Mouse (Mus musculus): ENCODE data around the gene Olfr467. TPM values are rescaled to one million over a fixed set of nuclear protein-coding genes. Genes with fewer than 3 reads are reported as not detected.

The Olfr467 gene
- polyA plus RNA-seq (2012; rRNA removed; ENCODE audit: low replicate concordance) = not detected in 2 replicates

DNA sequence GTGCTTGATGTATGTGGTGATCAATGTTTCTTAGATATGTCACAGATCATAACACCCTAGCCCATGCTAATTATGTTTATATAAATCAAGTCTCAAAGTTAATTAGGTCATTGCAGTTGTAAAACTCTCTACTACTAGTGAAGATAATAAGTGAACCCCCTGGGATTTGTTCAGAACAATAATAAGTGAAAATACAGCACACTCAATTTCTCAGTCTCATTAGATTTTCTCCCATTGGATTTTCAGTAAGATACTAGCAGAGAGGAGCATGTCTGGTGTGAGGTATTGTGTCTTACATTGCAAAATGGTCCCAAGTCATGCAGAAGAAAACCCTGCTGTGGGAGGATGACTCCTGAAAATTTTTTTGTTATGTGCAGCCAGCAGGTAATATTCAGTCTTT lies at the start of gene Olfr467:
Gene Olfr467, plus strand, starts transcription at position 301 of the 400 bp plus-strand sequence.

DNA sequence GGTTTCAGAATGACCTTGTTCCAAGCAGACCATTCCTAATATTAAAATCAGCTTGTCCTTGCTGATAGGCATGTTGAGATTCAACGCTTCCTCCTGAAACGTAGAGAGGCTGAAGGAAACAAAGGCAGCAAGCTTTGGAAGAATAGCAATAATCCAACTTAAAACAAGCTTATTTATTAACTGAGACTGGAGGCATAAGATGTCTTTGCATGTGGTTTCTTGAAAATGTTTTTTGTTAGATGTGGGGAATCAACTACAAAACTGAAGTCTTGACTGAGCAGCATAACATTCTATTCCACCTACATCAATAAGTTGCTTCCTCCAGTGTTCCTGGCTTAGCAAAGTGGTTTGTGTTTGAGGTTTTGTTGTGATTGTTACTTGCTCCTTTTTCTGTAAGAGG lies 11.0 kb upstream of the Olfr467 start, which contains the start of gene Ovch2:
Gene Ovch2, minus strand, starts transcription at position 101 of the 400 bp plus-strand sequence.

DNA sequence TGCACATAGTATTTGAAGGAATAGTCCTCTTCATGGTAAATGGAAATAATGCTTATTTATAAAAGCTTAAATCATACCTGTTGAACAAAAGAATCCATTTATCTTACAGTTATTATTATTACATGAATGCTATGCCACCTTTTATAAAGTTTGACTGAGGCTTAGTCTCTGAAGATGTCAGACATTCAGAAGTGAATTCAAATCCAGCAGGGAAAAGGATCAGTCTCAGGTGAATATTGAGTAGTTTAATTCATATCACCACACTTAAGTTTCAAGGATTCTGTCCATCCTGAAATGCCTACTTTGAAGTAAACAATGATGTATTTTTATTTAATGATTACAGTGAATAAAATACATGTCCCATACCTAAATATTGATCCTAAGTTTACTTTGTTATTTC lies 13.4 kb downstream of the Olfr467 start, which contains the start of gene Olfr469:
Gene Olfr469, minus strand, starts transcription at position 101 of the 400 bp plus-strand sequence.

DNA sequence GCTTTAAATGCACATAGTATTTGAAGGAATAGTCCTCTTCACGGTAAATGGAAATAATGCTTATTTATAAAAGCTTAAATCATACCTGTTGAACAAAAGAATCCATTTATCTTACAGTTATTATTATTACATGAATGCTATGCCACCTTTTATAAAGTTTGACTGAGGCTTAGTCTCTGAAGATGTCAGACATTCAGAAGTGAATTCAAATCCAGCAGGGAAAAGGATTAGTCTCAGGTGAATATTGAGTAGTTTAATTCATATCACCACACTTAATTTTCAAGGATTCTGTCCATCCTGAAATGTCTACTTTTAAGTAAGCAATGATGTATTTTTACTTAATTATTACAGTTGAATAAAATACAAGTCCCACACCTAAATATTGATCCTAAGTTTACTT lies 35.3 kb downstream of the Olfr467 start, which contains the start of gene Olfr470:
Gene Olfr470, minus strand, starts transcription at position 101 of the 400 bp plus-strand sequence.

Other genes with a start within 250 kb of the Olfr467 start
- 12.5 and 23.4 TPM in 2 replicates for gene Olfml1, start 244.8 kb upstream of the Olfr467 start, polyA plus RNA-seq (2012; rRNA removed; ENCODE audit: low replicate concordance)
- gene Ppfibp2, start 217.1 kb upstream of the Olfr467 start, polyA plus RNA-seq (2012; rRNA removed; ENCODE audit: low replicate concordance) = 8.5 and 14.3 TPM in 2 replicates
- gene 5330417H12Rik, start 187.1 kb upstream of the Olfr467 start, polyA plus RNA-seq (2012; rRNA removed; ENCODE audit: low replicate concordance) = not detected in 2 replicates
- 0.04 TPM in 1 of 2 replicates, not detected in the other for gene Cyb5r2, start 54.2 kb upstream of the Olfr467 start, polyA plus RNA-seq (2012; rRNA removed; ENCODE audit: low replicate concordance)
- gene Ovch2, start 11.1 kb upstream of the Olfr467 start, polyA plus RNA-seq (2012; rRNA removed; ENCODE audit: low replicate concordance) = 0.06 TPM in 1 of 2 replicates, not detected in the other
- not detected in 2 replicates for gene Olfr469, start 13.3 kb downstream of the Olfr467 start, polyA plus RNA-seq (2012; rRNA removed; ENCODE audit: low replicate concordance)
- gene Olfr470, start 35.2 kb downstream of the Olfr467 start, polyA plus RNA-seq (2012; rRNA removed; ENCODE audit: low replicate concordance) = not detected in 2 replicates
- not detected in 2 replicates for gene Olfr472, start 85.6 kb downstream of the Olfr467 start, polyA plus RNA-seq (2012; rRNA removed; ENCODE audit: low replicate concordance)
- gene Olfr473, start 118.2 kb downstream of the Olfr467 start, polyA plus RNA-seq (2012; rRNA removed; ENCODE audit: low replicate concordance) = not detected in 2 replicates
- not detected in 2 replicates for gene Olfr474, start 142.4 kb downstream of the Olfr467 start, polyA plus RNA-seq (2012; rRNA removed; ENCODE audit: low replicate concordance)
- gene Olfr476, start 152.5 kb downstream of the Olfr467 start, polyA plus RNA-seq (2012; rRNA removed; ENCODE audit: low replicate concordance) = not detected in 2 replicates
- gene Olfr477, start 174.4 kb downstream of the Olfr467 start, polyA plus RNA-seq (2012; rRNA removed; ENCODE audit: low replicate concordance) = not detected in 2 replicates
- not detected in 2 replicates for gene Olfr478, start 221.7 kb downstream of the Olfr467 start, polyA plus RNA-seq (2012; rRNA removed; ENCODE audit: low replicate concordance)
- gene Olfr479, start 238.4 kb downstream of the Olfr467 start, polyA plus RNA-seq (2012; rRNA removed; ENCODE audit: low replicate concordance) = not detected in 2 replicates